Mouse (Mus musculus): ENCODE data around the gene Ackr3. TPM values are rescaled to one million over a fixed set of nuclear protein-coding genes. Genes with fewer than 3 reads are reported as not detected.

Gene Ackr3
- polyA plus RNA-seq, 1 experiment from 2014 or later: 27.0 TPM

GRCm38 (mm10) chr1:90214021-90214420 lies 10.2 kb downstream of the Ackr3 start:
- Histone ChIP-seq H3K9me3 (ENCODE audit: control insufficient read depth, low read length) (no peaks in the 10 kb centered on the region), H3K4me2 (ENCODE audit: low read depth, low read length) (no peak overlapping the region), H3K4me1 (ENCODE audit: control insufficient read depth, insufficient read depth, low read length) (peaks cover 24% of the 10 kb centered on the region), H3K4me3 (ENCODE audit: low read depth, low read length) (no peak overlapping the region), H3K9ac (ENCODE audit: low read depth, low read length) (no peak overlapping the region), H3K27ac (replicated peaks; ENCODE audit: low read depth, low read length) (no peak overlapping the region), H3K36me3 (ENCODE audit: control insufficient read depth, insufficient read depth, low read length) (peaks cover 57% of the 10 kb centered on the region), H3K27me3 (replicated peaks; ENCODE audit: control insufficient read depth, insufficient read depth, low read length) (no peaks in the 10 kb centered on the region)
- ATAC-seq (ENCODE audit: low read depth) (no peak), DNase-seq (ENCODE audit: low spot score) (no peak)
- 89% methylated on average over 12 of the region's 12 CpGs for WGBS

- peaks cover 48% of the 10 kb centered on the region for H3K36me3 ChIP-seq (ENCODE audit: control insufficient read depth, insufficient read depth, low read length)
- WGBS: 93% methylated on average over 6 of the region's 6 CpGs
- no peak for ATAC-seq (ENCODE audit: low read depth)
- no peak overlapping the region for H3K9ac ChIP-seq (ENCODE audit: low read depth, low read length)
- peaks cover 15% of the 10 kb centered on the region for H3K4me1 ChIP-seq (ENCODE audit: control insufficient read depth, insufficient read depth, low read length)
- no peaks in the 10 kb centered on the region for H3K27me3 ChIP-seq (replicated peaks; ENCODE audit: control insufficient read depth, insufficient read depth, low read length)
- H3K4me2 ChIP-seq (ENCODE audit: low read depth, low read length): no peak overlapping the region
- no peak overlapping the region for H3K4me3 ChIP-seq (ENCODE audit: low read depth, low read length)
- no peaks in the 10 kb centered on the region for H3K9me3 ChIP-seq (ENCODE audit: control insufficient read depth, low read length)
- no peak for DNase-seq (ENCODE audit: low spot score)
- no peak overlapping the region for H3K27ac ChIP-seq (replicated peaks; ENCODE audit: low read depth, low read length)
Observed at GRCm38 (mm10) chr1:90214926-90215325, 11.1 kb downstream of the Ackr3 start.

- Histone ChIP-seq H3K9me3 (ENCODE audit: control insufficient read depth, low read length) (no peaks in the 10 kb centered on the region), H3K4me3 (ENCODE audit: low read depth, low read length) (no peak overlapping the region), H3K27me3 (replicated peaks; ENCODE audit: control insufficient read depth, insufficient read depth, low read length) (no peaks in the 10 kb centered on the region), H3K9ac (ENCODE audit: low read depth, low read length) (no peak overlapping the region), H3K4me1 (ENCODE audit: control insufficient read depth, insufficient read depth, low read length) (peaks cover 9% of the 10 kb centered on the region), H3K4me2 (ENCODE audit: low read depth, low read length) (no peak overlapping the region), H3K36me3 (ENCODE audit: control insufficient read depth, insufficient read depth, low read length) (peaks cover 40% of the 10 kb centered on the region), H3K27ac (replicated peaks; ENCODE audit: low read depth, low read length) (no peak overlapping the region)
- ATAC-seq (ENCODE audit: low read depth) (no peak), DNase-seq (ENCODE audit: low spot score) (no peak)
- 55% methylated on average over 2 of the region's 2 CpGs for WGBS
Observed at GRCm38 (mm10) chr1:90215881-90216280, 12.1 kb downstream of the Ackr3 start.

- Histone ChIP-seq H3K4me3 (ENCODE audit: low read depth, low read length) (no peak overlapping the region), H3K4me1 (ENCODE audit: control insufficient read depth, insufficient read depth, low read length) (peaks cover 8% of the 10 kb centered on the region), H3K9me3 (ENCODE audit: control insufficient read depth, low read length) (no peaks in the 10 kb centered on the region), H3K27ac (replicated peaks; ENCODE audit: low read depth, low read length) (no peak overlapping the region), H3K9ac (ENCODE audit: low read depth, low read length) (no peak overlapping the region), H3K27me3 (replicated peaks; ENCODE audit: control insufficient read depth, insufficient read depth, low read length) (no peaks in the 10 kb centered on the region), H3K4me2 (ENCODE audit: low read depth, low read length) (no peak overlapping the region), H3K36me3 (ENCODE audit: control insufficient read depth, insufficient read depth, low read length) (peaks cover 35% of the 10 kb centered on the region)
- DNase-seq (ENCODE audit: low spot score) (no peak), ATAC-seq (ENCODE audit: low read depth) (no peak)
- 74% methylated on average over 1 of the region's 1 CpGs for WGBS
Observed at GRCm38 (mm10) chr1:90216395-90216794, 12.6 kb downstream of the Ackr3 start.

GRCm38 (mm10) chr1:90220280-90220679 lies 16.5 kb downstream of the Ackr3 start:
- 33% methylated on average over 9 of the region's 9 CpGs for WGBS
- H3K4me3 ChIP-seq (ENCODE audit: low read depth, low read length): no peak overlapping the region

GRCm38 (mm10) chr1:90220844-90221243 lies 17.1 kb downstream of the Ackr3 start:
- ATAC-seq (ENCODE audit: low read depth) (no peak), DNase-seq (ENCODE audit: low spot score) (no peak)
- peaks cover 16% of the 10 kb centered on the region for H3K4me1 ChIP-seq (ENCODE audit: control insufficient read depth, insufficient read depth, low read length)
- WGBS: 75% methylated on average over 4 of the region's 4 CpGs
- H3K9me3 ChIP-seq (ENCODE audit: control insufficient read depth, low read length): no peaks in the 10 kb centered on the region
- peaks cover 11% of the 10 kb centered on the region for H3K36me3 ChIP-seq (ENCODE audit: control insufficient read depth, insufficient read depth, low read length)
- no peak overlapping the region for H3K4me2 ChIP-seq (ENCODE audit: low read depth, low read length)
- no peak overlapping the region for H3K27ac ChIP-seq (replicated peaks; ENCODE audit: low read depth, low read length)
- H3K9ac ChIP-seq (ENCODE audit: low read depth, low read length): no peak overlapping the region
- no peak overlapping the region for H3K4me3 ChIP-seq (ENCODE audit: low read depth, low read length)
- no peaks in the 10 kb centered on the region for H3K27me3 ChIP-seq (replicated peaks; ENCODE audit: control insufficient read depth, insufficient read depth, low read length)

More at GRCm38 (mm10) chr1:90220280-90220679, 16.5 kb downstream of the Ackr3 start:
- H3K4me1 ChIP-seq (ENCODE audit: control insufficient read depth, insufficient read depth, low read length): peaks cover 10% of the 10 kb centered on the region
- H3K9me3 ChIP-seq (ENCODE audit: control insufficient read depth, low read length): no peaks in the 10 kb centered on the region
- DNase-seq (ENCODE audit: low spot score): no peak
- H3K27ac ChIP-seq (replicated peaks; ENCODE audit: low read depth, low read length): no peak overlapping the region
- H3K4me2 ChIP-seq (ENCODE audit: low read depth, low read length): no peak overlapping the region
- no peaks in the 10 kb centered on the region for H3K27me3 ChIP-seq (replicated peaks; ENCODE audit: control insufficient read depth, insufficient read depth, low read length)
- ATAC-seq (ENCODE audit: low read depth): 0 out of 2 replicates have a peak, but pooled peaks have one; percentile 10
- peaks cover 17% of the 10 kb centered on the region for H3K36me3 ChIP-seq (ENCODE audit: control insufficient read depth, insufficient read depth, low read length)
- H3K9ac ChIP-seq (ENCODE audit: low read depth, low read length): no peak overlapping the region

- peaks cover 21% of the 10 kb centered on the region for H3K4me1 ChIP-seq (ENCODE audit: control insufficient read depth, insufficient read depth, low read length)
- H3K27me3 ChIP-seq (replicated peaks; ENCODE audit: control insufficient read depth, insufficient read depth, low read length): no peaks in the 10 kb centered on the region
- no peak overlapping the region for H3K4me3 ChIP-seq (ENCODE audit: low read depth, low read length)
- DNase-seq (ENCODE audit: low spot score) (no peak), ATAC-seq (ENCODE audit: low read depth) (no peak)
- H3K9ac ChIP-seq (ENCODE audit: low read depth, low read length): no peak overlapping the region
- no peaks in the 10 kb centered on the region for H3K9me3 ChIP-seq (ENCODE audit: control insufficient read depth, low read length)
- H3K36me3 ChIP-seq (ENCODE audit: control insufficient read depth, insufficient read depth, low read length): peaks cover 4% of the 10 kb centered on the region; the same call in 1 of the 2 replicates
- no peak overlapping the region for H3K27ac ChIP-seq (replicated peaks; ENCODE audit: low read depth, low read length)
- no peak overlapping the region for H3K4me2 ChIP-seq (ENCODE audit: low read depth, low read length)
- WGBS: 66% methylated on average over 18 of the region's 18 CpGs
Observed at GRCm38 (mm10) chr1:90221811-90222361, 18.1 kb downstream of the Ackr3 start.

GRCm38 (mm10) chr1:90222427-90222901 lies 18.7 kb downstream of the Ackr3 start:
- WGBS: 80% methylated on average over 17 of the region's 17 CpGs
- Histone ChIP-seq H3K9me3 (ENCODE audit: control insufficient read depth, low read length) (no peaks in the 10 kb centered on the region), H3K4me3 (ENCODE audit: low read depth, low read length) (no peak overlapping the region), H3K4me1 (ENCODE audit: control insufficient read depth, insufficient read depth, low read length) (peaks cover 22% of the 10 kb centered on the region), H3K27ac (replicated peaks; ENCODE audit: low read depth, low read length) (no peak overlapping the region), H3K4me2 (ENCODE audit: low read depth, low read length) (no peak overlapping the region), H3K9ac (ENCODE audit: low read depth, low read length) (no peak overlapping the region), H3K27me3 (replicated peaks; ENCODE audit: control insufficient read depth, insufficient read depth, low read length) (no peaks in the 10 kb centered on the region), H3K36me3 (ENCODE audit: control insufficient read depth, insufficient read depth, low read length) (peaks cover 3% of the 10 kb centered on the region; the same call in 1 of the 2 replicates)
- DNase-seq (ENCODE audit: low spot score) (no peak), ATAC-seq (ENCODE audit: low read depth) (no peak)

GRCm38 (mm10) chr1:90223006-90223405 lies 19.2 kb downstream of the Ackr3 start:
- Histone ChIP-seq H3K27me3 (replicated peaks; ENCODE audit: control insufficient read depth, insufficient read depth, low read length) (no peaks in the 10 kb centered on the region), H3K4me3 (ENCODE audit: low read depth, low read length) (no peak overlapping the region), H3K4me1 (ENCODE audit: control insufficient read depth, insufficient read depth, low read length) (peaks cover 28% of the 10 kb centered on the region), H3K4me2 (ENCODE audit: low read depth, low read length) (no peak overlapping the region), H3K9ac (ENCODE audit: low read depth, low read length) (no peak overlapping the region), H3K36me3 (ENCODE audit: control insufficient read depth, insufficient read depth, low read length) (no peaks in the 10 kb centered on the region), H3K27ac (replicated peaks; ENCODE audit: low read depth, low read length) (no peak overlapping the region), H3K9me3 (ENCODE audit: control insufficient read depth, low read length) (no peaks in the 10 kb centered on the region)
- DNase-seq (ENCODE audit: low spot score) (no peak), ATAC-seq (ENCODE audit: low read depth) (no peak)
- WGBS: 47% methylated on average over 2 of the region's 2 CpGs

Data from embryonic facial prominence, embryonic 14.5 days (tissue).